Mouse (Mus musculus) ES-E14 (cell line): ENCODE measurements around the gene Klrb1c. TPM values are rescaled to one million over a fixed set of nuclear protein-coding genes. Genes with fewer than 3 reads are reported as not detected.
"Not testable (repeated sequence)": the region's sequence is repeated elsewhere in the genome, so short reads cannot be mapped to it uniquely, and the experiment has no call there.

Experiments
- DNase-seq: peaks from one replicate; pipeline ENCODE4 v3.0.0-alpha.2; 2013; ENCODE audit warnings: low read depth, low spot score
- H3K27ac ChIP-seq: 2 replicates; pipeline ENCODE4 v1.5.1; 2012; ENCODE audit warnings: low read depth, mild to moderate bottlenecking, low read length, moderate library complexity, mixed read lengths; ENCODE audit not compliant: poor library complexity, insufficient read depth, severe bottlenecking
- H3K36me3 ChIP-seq: 2 replicates; pipeline ENCODE4 v1.6.1; 2012; ENCODE audit warnings: mild to moderate bottlenecking, low read length, moderate library complexity, mixed read lengths; ENCODE audit not compliant: control insufficient read depth, poor library complexity, insufficient read depth, severe bottlenecking
- H3K4me1 ChIP-seq, 2 experiments: fragments of 150-350 bp in 1 of 2; sonication (generic) in 1 of 2; 2 replicates each; pipeline ENCODE4 v1.6.1; 2012; ENCODE audit warnings: low read length in 2 of 2, mild to moderate bottlenecking in 1 of 2, mixed read lengths in 1 of 2; ENCODE audit not compliant: control insufficient read depth in 2 of 2, insufficient read depth in 2 of 2, poor library complexity in 1 of 2
- H3K4me3 ChIP-seq, 2 experiments: fragments of 150-350 bp in 1 of 2; sonication (generic) in 1 of 2; 2 replicates each; pipeline ENCODE4 v1.5.1; 2012; ENCODE audit warnings: low read length in 2 of 2, low read depth in 1 of 2, mild to moderate bottlenecking in 1 of 2, mixed read lengths in 1 of 2; ENCODE audit not compliant: insufficient read depth in 1 of 2, poor library complexity in 1 of 2, severe bottlenecking in 1 of 2
- H3K9ac ChIP-seq: 2 replicates; pipeline ENCODE4 v1.6.1; 2012; ENCODE audit warnings: low read depth, mild to moderate bottlenecking, low read length, mixed read lengths; ENCODE audit not compliant: poor library complexity, insufficient read depth, severe bottlenecking
- H3K9me3 ChIP-seq: fragments of 150-350 bp; sonication (generic); 2 replicates; pipeline ENCODE4 v1.6.1; 2012; ENCODE audit warnings: low read depth, mild to moderate bottlenecking, low read length; ENCODE audit not compliant: control insufficient read depth, insufficient read depth
- CHD2 ChIP-seq: IDR thresholded peaks from 2 replicates; pipeline ENCODE4 v1.6.1; 2014; ENCODE audit warnings: mild to moderate bottlenecking, low read depth, low read length, inconsistent platforms
- HCFC1 ChIP-seq: IDR thresholded peaks from 2 replicates; pipeline ENCODE4 v1.6.1; 2012; ENCODE audit warnings: low read length, inconsistent platforms, borderline replicate concordance; ENCODE audit not compliant: insufficient read depth
- MAFK ChIP-seq: IDR thresholded peaks from 2 replicates; pipeline ENCODE4 v1.6.1; 2014; ENCODE audit warnings: mild to moderate bottlenecking, low read depth, low read length, inconsistent platforms; ENCODE audit not compliant: insufficient read depth
- ZC3H11A ChIP-seq: IDR thresholded peaks from 2 replicates; pipeline ENCODE4 v1.6.1; 2012; ENCODE audit warnings: low read depth, mild to moderate bottlenecking, inconsistent platforms, low read length, borderline replicate concordance
- ZNF384 ChIP-seq: IDR thresholded peaks from 2 replicates; pipeline ENCODE4 v1.6.1; 2012; ENCODE audit warnings: low read depth, low read length, inconsistent platforms
- in situ Hi-C, 2 experiments: fragments of 600-800 bp; cut with MboI; formaldehyde crosslinking; loops; one replicate each; pipeline ENCODE4 v1.15.1; 2025; ENCODE audit warnings: low sequenced_read_pairs in 2 of 2, inconsistent platforms in 1 of 2; ENCODE audit not compliant: unreplicated experiment in 2 of 2
- total RNA-seq: library from RNA; depleted of rRNA; stranded (reverse); fragments of 300-350 nt; gene quantifications from 2 replicates; pipeline ENCODE4 v1.2.3, GENCODE M21; 2012

Gene Klrb1c
- total RNA-seq, 1 experiment, result 0.13 TPM

DNA sequence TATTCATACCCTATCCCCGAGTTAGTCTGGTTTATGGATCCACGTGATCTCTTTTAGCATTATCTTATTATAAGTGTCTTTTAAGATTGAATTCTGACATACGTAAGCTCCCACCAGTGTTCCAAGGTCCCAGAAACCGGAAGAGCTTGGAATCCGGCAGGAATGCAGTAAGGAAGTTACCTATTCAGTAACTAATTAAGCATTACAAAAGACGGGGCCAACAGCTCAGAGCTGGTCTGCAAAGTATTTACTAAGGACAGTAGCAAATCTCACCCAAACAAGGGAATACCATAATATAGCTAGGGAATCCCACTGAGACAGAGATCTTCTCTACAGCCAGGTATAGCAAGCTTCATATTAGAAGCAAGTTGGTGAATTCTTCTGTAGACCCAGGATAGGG lies 42.0 kb downstream of the Klrb1c start:
- H3K36me3 ChIP-seq, H3K4me1 ChIP-seq, H3K4me3 ChIP-seq, DNase-seq, H3K9ac ChIP-seq, H3K9me3 ChIP-seq, in situ Hi-C loops: not testable (repeated sequence)
- 0 out of 2 replicates have a peak overlapping the region, but pooled peaks have one; percentile 52 for H3K27ac ChIP-seq

DNA sequence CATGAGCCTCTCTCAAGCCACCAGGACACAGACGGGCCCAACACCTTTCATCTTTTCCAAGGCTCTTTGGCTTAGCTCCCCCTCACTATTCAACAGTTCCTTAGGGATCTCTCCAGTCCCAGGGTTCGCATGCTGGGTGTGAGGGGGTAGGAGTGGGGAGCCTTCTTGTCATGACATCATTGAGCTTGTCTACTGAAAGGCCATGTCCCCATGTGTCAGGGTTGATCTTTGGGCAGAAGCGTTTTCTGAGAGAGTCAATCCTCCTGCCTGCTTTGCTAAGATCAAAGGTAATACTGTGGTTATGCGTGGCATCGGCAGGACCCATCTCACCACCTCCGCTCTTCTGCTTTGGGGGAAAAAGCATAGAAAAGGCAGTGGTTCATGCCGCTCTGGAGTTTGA lies 51.6 kb downstream of the Klrb1c start:
- in situ Hi-C loops, result no loop called here
- TF ChIP-seq ZC3H11A, result no peak
- no peak for TF ChIP-seq CHD2
- TF ChIP-seq MAFK, result no peak
- TF ChIP-seq HCFC1, result no peak
- no peak for TF ChIP-seq ZNF384

DNA sequence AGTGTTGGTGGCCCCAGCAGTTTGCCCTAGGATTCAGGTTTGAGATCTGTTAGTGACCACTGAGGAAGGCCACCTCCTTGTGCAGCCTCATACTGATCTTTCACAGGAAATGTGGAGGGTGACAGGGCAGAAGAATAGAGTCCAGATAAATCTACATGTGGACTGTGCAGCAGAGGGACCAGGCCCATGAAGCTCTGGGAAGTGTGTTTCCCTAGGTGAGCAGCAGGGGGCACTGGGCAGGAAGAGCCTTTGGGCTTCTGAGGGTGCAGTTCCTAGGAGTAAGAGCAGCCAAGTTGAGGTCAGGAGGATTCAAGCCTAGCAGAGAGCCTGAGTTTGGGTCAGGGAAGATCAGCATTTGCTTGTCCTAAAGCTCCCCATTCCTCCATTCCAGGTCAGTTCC lies 52.9 kb downstream of the Klrb1c start:
- no peak for DNase-seq
- Histone ChIP-seq H3K4me1 (no peaks in the 10 kb centered on the region), H3K27ac (no peak overlapping the region), H3K36me3 (no peaks in the 10 kb centered on the region; the same call in 1 of the 2 replicates), H3K9ac (no peak overlapping the region), H3K9me3 (0 out of 2 replicates have a peak, but pooled peaks cover 2% of the 10 kb centered on the region), H3K4me3 (no peak overlapping the region)
- in situ Hi-C loops, result no loop called here
- TF ChIP-seq ZC3H11A (no peak), CHD2 (no peak), MAFK (no peak), ZNF384 (no peak), HCFC1 (no peak)

More for the DNA sequence above, 51.6 kb downstream of the Klrb1c start:
- no peak overlapping the region for H3K27ac ChIP-seq
- H3K36me3 ChIP-seq, result no peaks in the 10 kb centered on the region; the same call in 1 of the 2 replicates
- no peak for DNase-seq
- H3K9me3 ChIP-seq, result 0 out of 2 replicates have a peak, but pooled peaks cover 2% of the 10 kb centered on the region
- no peaks in the 10 kb centered on the region for H3K4me1 ChIP-seq
- no peak overlapping the region for H3K9ac ChIP-seq
- no peak overlapping the region for H3K4me3 ChIP-seq

DNA sequence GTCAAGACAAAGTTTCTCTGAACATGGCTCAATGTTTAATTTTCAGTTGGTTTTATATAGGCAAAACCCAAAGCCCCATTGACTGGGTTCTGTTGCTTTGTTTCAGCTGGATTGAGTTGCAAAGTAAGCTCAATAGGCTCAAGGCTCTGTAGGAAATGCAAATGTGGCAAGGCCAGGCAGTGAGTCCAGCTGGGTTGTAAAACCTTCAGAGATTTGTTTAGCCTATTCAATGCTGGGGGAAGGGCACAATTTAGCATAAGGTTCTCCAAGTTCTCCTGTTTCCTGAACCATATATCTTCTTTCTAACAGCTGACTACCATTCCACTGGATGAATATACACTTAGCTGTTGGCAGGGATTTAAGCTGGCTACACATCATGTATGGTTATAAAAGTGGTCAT lies 54.1 kb downstream of the Klrb1c start:
- Histone ChIP-seq H3K4me3 (no peak overlapping the region), H3K9ac (no peak overlapping the region), H3K36me3 (no peaks in the 10 kb centered on the region; the same call in 1 of the 2 replicates), H3K27ac (no peak overlapping the region), H3K4me1 (no peaks in the 10 kb centered on the region), H3K9me3 (0 out of 2 replicates have a peak, but pooled peaks cover 2% of the 10 kb centered on the region)
- TF ChIP-seq ZC3H11A (no peak), MAFK (no peak), CHD2 (no peak), HCFC1 (no peak), ZNF384 (no peak)
- in situ Hi-C loops, result no loop called here
- no peak for DNase-seq

DNA sequence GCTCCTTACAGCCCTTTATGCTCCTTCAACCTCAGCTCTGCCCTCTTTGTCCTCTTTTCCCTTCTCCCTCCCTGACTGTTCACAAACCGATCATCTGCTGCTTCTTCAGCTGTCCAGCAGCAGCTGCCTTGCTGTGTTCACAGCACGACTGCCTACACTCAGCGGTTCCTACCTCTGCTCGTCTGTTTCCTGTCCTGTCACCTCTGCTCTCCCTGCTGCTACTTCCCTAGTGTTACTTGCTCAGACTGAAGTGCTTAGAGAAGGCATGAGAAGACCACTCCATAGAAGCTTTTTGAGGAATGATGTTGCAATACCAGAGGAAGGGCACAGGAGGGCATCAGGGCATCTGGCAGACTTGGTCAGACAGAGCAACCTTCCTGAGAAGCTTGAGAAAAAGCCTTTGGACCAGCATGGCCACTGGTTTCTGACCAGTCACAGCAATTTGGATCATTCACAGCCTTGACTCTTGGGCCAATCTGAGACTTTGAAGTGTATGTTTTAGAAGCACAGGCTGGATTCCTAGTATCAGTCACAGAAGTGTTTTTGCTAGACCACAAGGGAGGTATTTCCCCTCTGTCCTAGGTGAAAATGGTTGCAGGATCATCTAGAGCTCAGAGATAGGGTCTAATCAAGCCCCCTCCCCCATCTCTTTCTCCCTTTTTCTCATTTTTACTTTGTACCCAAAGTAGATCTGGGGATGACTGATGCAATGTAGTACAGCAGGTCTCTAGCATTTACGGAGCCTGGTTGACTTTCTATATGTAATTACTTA lies 54.9 kb downstream of the Klrb1c start:
- no peak overlapping the region for H3K4me3 ChIP-seq
- H3K9me3 ChIP-seq, result 0 out of 2 replicates have a peak, but pooled peaks cover 2% of the 10 kb centered on the region
- no peaks in the 10 kb centered on the region; the same call in 1 of the 2 replicates for H3K36me3 ChIP-seq
- H3K4me1 ChIP-seq, result no peaks in the 10 kb centered on the region
- H3K27ac ChIP-seq, result no peak overlapping the region
- no peak overlapping the region for H3K9ac ChIP-seq
- in situ Hi-C loops, result no loop called here
- TF ChIP-seq ZC3H11A (no peak), ZNF384 (no peak), CHD2 (no peak), MAFK (no peak), HCFC1 (no peak)
- DNase-seq, result no peak
